In genomic region chr5:65073247-65073646, GRCm38 (mm10) we compare ENCODE assay signal across 29 mouse cellular contexts. TPM values are rescaled to one million over a fixed set of nuclear protein-coding genes. Genes with fewer than 3 reads are reported as not detected.
"Had no signal": no experiment of that assay in that cellular context is flagged by ENCODE, and none has a peak within 500 bp of the region (broad histone marks: within the 10 kb centered on the region; RNA-seq: fewer than 3 reads in every experiment).

No protein-coding gene starts in this region.

- H3K9me3 ChIP-seq: heart, embryonic 10.5 days; heart, embryonic 12.5 days; hindbrain, embryonic 10.5 days; hindbrain, embryonic 12.5 days; kidney, embryonic 15.5 days; limb, embryonic 13.5 days; limb, embryonic 15.5 days; liver, embryonic 12.5 days had no signal

- H3K27me3 ChIP-seq: heart, embryonic 12.5 days; hindbrain, embryonic 12.5 days; kidney, embryonic 15.5 days; limb, embryonic 13.5 days; liver, embryonic 12.5 days had no signal

- H3K36me3 ChIP-seq: heart, embryonic 10.5 days; heart, embryonic 12.5 days; hindbrain, embryonic 10.5 days; hindbrain, embryonic 12.5 days; kidney, embryonic 15.5 days; limb, embryonic 13.5 days; limb, embryonic 15.5 days; liver, embryonic 12.5 days had no signal

- H3K4me2 ChIP-seq: heart, embryonic 12.5 days; hindbrain, embryonic 12.5 days; hindbrain, embryonic 14.5 days; kidney, embryonic 15.5 days; limb, embryonic 13.5 days; limb, embryonic 15.5 days; liver, embryonic 12.5 days had no signal

- H3K27ac ChIP-seq: gastrocnemius, adult 2 months; heart, embryonic 10.5 days; hindbrain, embryonic 10.5 days; hindbrain, embryonic 12.5 days; hindbrain, embryonic 14.5 days; kidney, embryonic 15.5 days; kidney, postnatal 0 days; limb, embryonic 13.5 days; limb, embryonic 15.5 days; liver, embryonic 12.5 days; liver, embryonic 14.5 days had no signal

- H3K4me3 ChIP-seq: gastrocnemius, adult 2 months; heart, embryonic 10.5 days; heart, embryonic 12.5 days; hindbrain, embryonic 10.5 days; hindbrain, embryonic 12.5 days; kidney, embryonic 15.5 days; limb, embryonic 13.5 days; limb, embryonic 15.5 days; liver, embryonic 12.5 days had no signal

- H3K9ac ChIP-seq: heart, embryonic 12.5 days; hindbrain, embryonic 12.5 days; hindbrain, embryonic 14.5 days; kidney, embryonic 15.5 days; limb, embryonic 13.5 days; limb, embryonic 15.5 days; liver, embryonic 12.5 days; liver, embryonic 14.5 days had no signal

- ATAC-seq: hindbrain, embryonic 16.5 days; intestine, embryonic 16.5 days; liver, embryonic 12.5 days had no signal

- DNase-seq: gastrocnemius, adult 2 months; gastrocnemius, postnatal 10 days; gastrocnemius, postnatal 25 days; heart, adult 18-20 months; heart, postnatal 10 days; heart, postnatal 4 days; kidney, adult 11 months; kidney, adult 2 months; kidney, adult 9 months; kidney, postnatal 14 days; kidney, postnatal 36 days; layer of hippocampus, adult 9-11 months; layer of hippocampus, postnatal 36 days; left cerebral cortex, postnatal 4 days had no signal

- H3K4me1 ChIP-seq: heart, embryonic 10.5 days; heart, embryonic 12.5 days; hindbrain, embryonic 10.5 days; hindbrain, embryonic 12.5 days; kidney, embryonic 15.5 days had no signal

RNA-seq across cellular contexts. Expression of gene Tmem156, which starts 18.7 kb away (rescaled TPM):
- polyA plus RNA-seq: heart, embryonic 14.5 days; hindbrain, embryonic 10.5 days; hindbrain, embryonic 12.5 days; hindbrain, embryonic 14.5 days; hindbrain, embryonic 16.5 days; liver, adult 2 months had no signal
